Mouse (Mus musculus) C2C12 (cell line): ENCODE measurements at regions not wholly inside any gene's neighbourhood (a gene's known extent, or its start where the extent isn't known, plus 50 kb on each side); places are given as distances from the start of the nearest gene placed in this dataset.

Experiments used
- CTCF ChIP-seq: IDR thresholded peaks from one replicate; pipeline ENCODE4 v1.5.1; 2011; ENCODE audit not compliant: control insufficient read depth, insufficient read depth, insufficient read length
- MYOG ChIP-seq: IDR thresholded peaks from one replicate; pipeline ENCODE4 v1.6.1; 2011; ENCODE audit not compliant: control insufficient read depth, insufficient read length; ENCODE audit errors: extremely low read depth

GRCm38 (mm10) chr12:94584309-94584708 lies 1107.7 kb upstream of the Flrt2 start:
- TF ChIP-seq CTCF (no peak), MYOG (no peak)
